Mouse (Mus musculus): ENCODE results near the gene Pagr1b. TPM values are rescaled to one million over a fixed set of nuclear protein-coding genes. Genes with fewer than 3 reads are reported as not detected.

Pagr1b gene
- polyA plus RNA-seq, 1 experiment from 2014 or later: not detected

- peak; percentile 95 for ATAC-seq (ENCODE audit: low FRiP score, low TSS enrichment)
- DNase-seq (ENCODE audit: low spot score): peak; percentile 96
- Histone ChIP-seq H3K36me3 (ENCODE audit: control insufficient read depth, insufficient read depth, low read length) (peaks cover 11% of the 10 kb centered on the region; the same call in 1 of the 2 replicates), H3K9ac (ENCODE audit: low read length) (peak within 1 kb of the TSS; percentile 98), H3K27me3 (ENCODE audit: control insufficient read depth, insufficient read depth, low read length) (no peaks in the 10 kb centered on the region), H3K4me2 (replicated peaks; ENCODE audit: low read depth) (peak within 1 kb of the TSS; percentile 90), H3K4me3 (ENCODE audit: low read depth, low read length) (peak within 1 kb of the TSS; percentile 99), H3K27ac (replicated peaks) (peak within 1 kb of the TSS; percentile 98), H3K4me1 (replicated peaks; ENCODE audit: control insufficient read depth, insufficient read depth) (0 out of 2 replicates have a peak, but pooled peaks cover 4% of the 10 kb centered on the region), H3K9me3 (ENCODE audit: control insufficient read depth, low read length) (no peaks in the 10 kb centered on the region)
- WGBS: under 1% methylated on average over 54 of the region's 55 CpGs
- TF ChIP-seq CTCF (IDR thresholded peaks at IDR 0.05; ENCODE audit: low read depth) (peak; percentile 99), EP300 (optimal IDR thresholded peaks at IDR 0.05) (peak; percentile 70)
Observed at GRCm38 (mm10) chr7:126975950-126976866, 40.1 kb downstream of the Pagr1b start, which contains the start of gene Cdiptos. Gene Cdiptos (minus strand): TSS chr7:126976098.

GRCm38 (mm10) chr7:126975893-126975949 lies 40.6 kb downstream of the Pagr1b start, which contains the start of gene Cdipt:
Gene Cdipt (plus strand): TSS chr7:126975914.
- TF ChIP-seq CTCF (IDR thresholded peaks at IDR 0.05; ENCODE audit: low read depth) (no peak), EP300 (optimal IDR thresholded peaks at IDR 0.05) (no peak)
- Histone ChIP-seq H3K4me3 (ENCODE audit: low read depth, low read length) (peak within 1 kb of the TSS; percentile 99), H3K36me3 (ENCODE audit: control insufficient read depth, insufficient read depth, low read length) (peaks cover 11% of the 10 kb centered on the region; the same call in 1 of the 2 replicates), H3K4me2 (replicated peaks; ENCODE audit: low read depth) (peak within 1 kb of the TSS; percentile 90), H3K9me3 (ENCODE audit: control insufficient read depth, low read length) (no peaks in the 10 kb centered on the region), H3K27ac (replicated peaks) (peak within 1 kb of the TSS; percentile 98), H3K27me3 (ENCODE audit: control insufficient read depth, insufficient read depth, low read length) (no peaks in the 10 kb centered on the region), H3K9ac (ENCODE audit: low read length) (peak within 1 kb of the TSS; percentile 98), H3K4me1 (replicated peaks; ENCODE audit: control insufficient read depth, insufficient read depth) (0 out of 2 replicates have a peak, but pooled peaks cover 4% of the 10 kb centered on the region)
- ATAC-seq (ENCODE audit: low FRiP score, low TSS enrichment) (no peak), DNase-seq (ENCODE audit: low spot score) (no peak)
- 0% methylated on average over 1 of the region's 1 CpGs for WGBS

GRCm38 (mm10) chr7:126975493-126975892 lies 40.8 kb downstream of the Pagr1b start:
- H3K36me3 ChIP-seq (ENCODE audit: control insufficient read depth, insufficient read depth, low read length): peaks cover 11% of the 10 kb centered on the region; the same call in 1 of the 2 replicates
- H3K9ac ChIP-seq (ENCODE audit: low read length): peak overlapping the region; percentile 98
- peak overlapping the region; percentile 99 for H3K4me3 ChIP-seq (ENCODE audit: low read depth, low read length)
- peak overlapping the region; percentile 90 for H3K4me2 ChIP-seq (replicated peaks; ENCODE audit: low read depth)
- peak overlapping the region; percentile 61; the same call in 1 of the 2 replicates for H3K27ac ChIP-seq (replicated peaks)
- DNase-seq (ENCODE audit: low spot score): no peak
- TF ChIP-seq EP300 (optimal IDR thresholded peaks at IDR 0.05) (no peak), CTCF (IDR thresholded peaks at IDR 0.05; ENCODE audit: low read depth) (no peak)
- H3K4me1 ChIP-seq (replicated peaks; ENCODE audit: control insufficient read depth, insufficient read depth): 0 out of 2 replicates have a peak, but pooled peaks cover 4% of the 10 kb centered on the region
- ATAC-seq (ENCODE audit: low FRiP score, low TSS enrichment): no peak
- no peaks in the 10 kb centered on the region for H3K9me3 ChIP-seq (ENCODE audit: control insufficient read depth, low read length)
- WGBS: 9% methylated on average over 8 of the region's 8 CpGs
- no peaks in the 10 kb centered on the region for H3K27me3 ChIP-seq (ENCODE audit: control insufficient read depth, insufficient read depth, low read length)

GRCm38 (mm10) chr7:126967361-126967760 lies 48.9 kb downstream of the Pagr1b start:
- no peaks in the 10 kb centered on the region for H3K9me3 ChIP-seq (ENCODE audit: control insufficient read depth, low read length)
- H3K36me3 ChIP-seq (ENCODE audit: control insufficient read depth, insufficient read depth, low read length): no peaks in the 10 kb centered on the region
- no peak for TF ChIP-seq EP300 (optimal IDR thresholded peaks at IDR 0.05)
- no peak for TF ChIP-seq CTCF (IDR thresholded peaks at IDR 0.05; ENCODE audit: low read depth)
- H3K27me3 ChIP-seq (ENCODE audit: control insufficient read depth, insufficient read depth, low read length): no peaks in the 10 kb centered on the region
- H3K4me1 ChIP-seq (replicated peaks; ENCODE audit: control insufficient read depth, insufficient read depth): no peaks in the 10 kb centered on the region
- 61% methylated on average over 6 of the region's 6 CpGs for WGBS
- H3K4me3 ChIP-seq (ENCODE audit: low read depth, low read length): no peak overlapping the region
- H3K4me2 ChIP-seq (replicated peaks; ENCODE audit: low read depth): no peak overlapping the region
- H3K27ac ChIP-seq (replicated peaks): no peak overlapping the region
- H3K9ac ChIP-seq (ENCODE audit: low read length): no peak overlapping the region
- DNase-seq (ENCODE audit: low spot score) (no peak), ATAC-seq (ENCODE audit: low FRiP score, low TSS enrichment) (no peak)

- Histone ChIP-seq H3K4me2 (replicated peaks; ENCODE audit: low read depth) (no peak overlapping the region), H3K36me3 (ENCODE audit: control insufficient read depth, insufficient read depth, low read length) (no peaks in the 10 kb centered on the region), H3K9me3 (ENCODE audit: control insufficient read depth, low read length) (no peaks in the 10 kb centered on the region), H3K27ac (replicated peaks) (no peak overlapping the region), H3K4me1 (replicated peaks; ENCODE audit: control insufficient read depth, insufficient read depth) (no peaks in the 10 kb centered on the region), H3K4me3 (ENCODE audit: low read depth, low read length) (no peak overlapping the region), H3K27me3 (ENCODE audit: control insufficient read depth, insufficient read depth, low read length) (no peaks in the 10 kb centered on the region), H3K9ac (ENCODE audit: low read length) (no peak overlapping the region)
- ATAC-seq (ENCODE audit: low FRiP score, low TSS enrichment) (no peak), DNase-seq (ENCODE audit: low spot score) (no peak)
- 43% methylated on average over 3 of the region's 3 CpGs for WGBS
- TF ChIP-seq CTCF (IDR thresholded peaks at IDR 0.05; ENCODE audit: low read depth) (no peak), EP300 (optimal IDR thresholded peaks at IDR 0.05) (no peak)
Observed at GRCm38 (mm10) chr7:126965568-126965967, 50.7 kb downstream of the Pagr1b start.

Data from stomach, postnatal 0 days (tissue).